Mouse (Mus musculus) layer of hippocampus, adult 9-10 months (tissue): ENCODE measurements at regions not wholly inside any gene's neighbourhood (a gene's known extent, or its start where the extent isn't known, plus 50 kb on each side); places are given as distances from the start of the nearest gene placed in this dataset.
"Not testable (repeated sequence)": the region's sequence is repeated elsewhere in the genome, so short reads cannot be mapped to it uniquely, and the experiment has no call there.

Experiments used
- DNase-seq: peaks from one replicate; pipeline ENCODE4 v3.0.0; 2022; ENCODE audit warnings: low spot score

GRCm38 (mm10) chr19:32973130-32973529 lies 215.8 kb downstream of the Pten start:
- DNase-seq: no peak

GRCm38 (mm10) chr19:32974778-32975240 lies 217.5 kb downstream of the Pten start:
- DNase-seq: no peak

GRCm38 (mm10) chr19:32975303-32975702 lies 218.0 kb downstream of the Pten start:
- DNase-seq: no peak

GRCm38 (mm10) chr19:32976507-32976906 lies 219.2 kb downstream of the Pten start:
- DNase-seq: no peak

GRCm38 (mm10) chr19:32978037-32978745 lies 220.9 kb downstream of the Pten start:
- no peak for DNase-seq

GRCm38 (mm10) chr19:32980142-32980541 lies 222.8 kb downstream of the Pten start:
- no peak for DNase-seq

GRCm38 (mm10) chr19:32988713-32989112 lies 231.4 kb downstream of the Pten start:
- DNase-seq: no peak

- DNase-seq: no peak
These were observed 232.0 kb downstream of the Pten start for GRCm38 (mm10) chr19:32989346-32989745.

GRCm38 (mm10) chr19:32990576-32990975 lies 233.3 kb downstream of the Pten start:
- no peak for DNase-seq

GRCm38 (mm10) chr19:32998576-32999170 lies 241.4 kb downstream of the Pten start:
- DNase-seq: no peak

GRCm38 (mm10) chr19:33007582-33007981 lies 250.3 kb downstream of the Pten start:
- no peak for DNase-seq

- DNase-seq: no peak
These were observed 250.8 kb downstream of the Pten start for GRCm38 (mm10) chr19:33008076-33008475.

- DNase-seq: no peak
These were observed 251.5 kb downstream of the Pten start for GRCm38 (mm10) chr19:33008794-33009193.

GRCm38 (mm10) chr19:33010886-33011446 lies 253.7 kb downstream of the Pten start:
- no peak for DNase-seq

GRCm38 (mm10) chr19:33014879-33015278 lies 257.6 kb downstream of the Pten start:
- not testable (repeated sequence) for DNase-seq

GRCm38 (mm10) chr19:33021161-33021560 lies 263.9 kb downstream of the Pten start:
- no peak for DNase-seq

- no peak for DNase-seq
These were observed 265.6 kb downstream of the Pten start for GRCm38 (mm10) chr19:33022839-33023428.

GRCm38 (mm10) chr19:33029688-33030444 lies 272.6 kb downstream of the Pten start:
- no peak for DNase-seq

- DNase-seq: no peak
These were observed 283.2 kb downstream of the Pten start for GRCm38 (mm10) chr19:33040512-33040911.

GRCm38 (mm10) chr19:33040991-33041390 lies 283.7 kb downstream of the Pten start:
- no peak for DNase-seq

- no peak for DNase-seq
These were observed 285.5 kb downstream of the Pten start for GRCm38 (mm10) chr19:33042760-33043159.

- DNase-seq: no peak
These were observed 286.4 kb downstream of the Pten start for GRCm38 (mm10) chr19:33043696-33044095.
